Mouse (Mus musculus) megakaryocyte progenitor cell, adult 5-6 weeks (primary cell): ENCODE results near the gene Lmbrd2. TPM values are rescaled to one million over a fixed set of nuclear protein-coding genes. Genes with fewer than 3 reads are reported as not detected.
"Not testable (repeated sequence)": the region's sequence is repeated elsewhere in the genome, so short reads cannot be mapped to it uniquely, and the experiment has no call there.

Source experiments
- ATAC-seq: replicated peaks from 2 replicates; pipeline ENCODE4 v1.8.0; 2016; ENCODE audit warnings: mild to moderate bottlenecking, moderate TSS enrichment, inconsistent platforms; ENCODE audit not compliant: poor library complexity
- total RNA-seq, 2 experiments: library from RNA; stranded (forward) in 1 of 2; stranded (reverse) in 1 of 2; fragments of 157-497, 149-512 nt in 1 of 2; fragments of 200-1000 nt in 1 of 2; gene quantifications; 2 replicates each; pipeline versions ENCODE4 v1.2.3 to v1.2.4; 2015 to 2017

Gene Lmbrd2
- total RNA-seq, 2 experiments from 2014 or later, result 4.5 to 11.6 TPM

DNA sequence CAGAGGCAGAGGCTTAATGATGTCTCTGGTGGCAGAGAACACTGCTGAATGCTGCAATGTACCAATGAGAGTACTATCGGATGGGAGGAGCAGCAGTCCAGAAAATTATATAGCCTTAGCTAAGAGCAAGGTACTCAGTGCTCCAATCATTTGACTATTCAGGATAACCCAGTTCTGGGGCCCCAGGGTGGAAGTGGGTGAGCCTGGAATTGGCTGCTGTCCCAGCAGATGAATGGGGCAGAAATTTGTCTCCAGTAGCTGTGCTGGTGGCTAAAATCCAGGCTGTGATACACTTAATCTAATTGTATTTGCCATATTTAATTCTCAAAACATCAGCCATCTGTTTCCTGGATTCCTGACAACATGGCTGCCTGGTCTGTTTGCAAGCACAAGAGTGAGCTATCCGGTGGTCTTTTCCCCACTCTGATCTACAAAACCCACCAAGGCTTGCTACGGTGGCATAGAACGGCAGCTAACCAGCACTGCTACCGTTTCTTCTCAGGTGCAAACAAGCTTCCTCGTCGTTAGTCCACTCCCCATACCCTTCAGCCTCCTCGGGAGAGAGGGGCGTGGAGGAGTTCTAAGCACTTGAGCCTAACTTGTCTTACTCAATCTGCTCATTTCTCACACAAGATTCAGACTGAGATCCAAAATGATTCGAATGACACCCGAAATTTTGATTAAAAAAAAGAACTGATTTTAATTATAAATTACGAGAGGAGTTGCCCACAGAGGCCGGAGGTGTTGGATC, 7.5 kb upstream of the Lmbrd2 start:
- ATAC-seq, result no peak

- no peak for ATAC-seq
These were observed 5.4 kb upstream of the Lmbrd2 start for GRCm38 (mm10) chr15:9134891-9135507.

- no peak for ATAC-seq
These were observed 903 bp upstream of the Lmbrd2 start for GRCm38 (mm10) chr15:9139447-9139846.

GRCm38 (mm10) chr15:9140684-9141171, 378 bp downstream of the Lmbrd2 start:
- ATAC-seq, result peak; percentile 58

DNA sequence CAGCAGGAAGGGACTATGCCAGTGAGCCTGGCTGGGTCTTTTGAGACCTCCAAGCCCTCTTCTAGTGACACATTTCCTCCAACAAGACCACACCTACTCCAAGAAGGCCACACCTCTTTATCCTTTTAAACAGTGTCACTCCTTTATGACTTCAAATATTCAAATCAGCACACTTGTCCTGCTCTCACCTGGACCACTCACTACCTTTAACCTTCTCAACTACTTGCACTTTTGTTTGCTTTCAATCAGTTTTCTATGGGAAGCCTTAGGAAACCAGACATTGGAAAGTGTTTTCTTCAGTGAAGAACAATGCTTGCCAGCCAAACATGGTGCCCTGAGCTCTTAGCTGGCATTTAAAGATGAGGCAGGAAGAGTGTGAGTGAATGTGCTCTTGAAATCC, 15.0 kb downstream of the Lmbrd2 start, which contains the start of gene Skp2:
Gene Skp2 (minus strand): TSS at position 101 of the 400 bp plus-strand sequence.
- ATAC-seq, result no peak

DNA sequence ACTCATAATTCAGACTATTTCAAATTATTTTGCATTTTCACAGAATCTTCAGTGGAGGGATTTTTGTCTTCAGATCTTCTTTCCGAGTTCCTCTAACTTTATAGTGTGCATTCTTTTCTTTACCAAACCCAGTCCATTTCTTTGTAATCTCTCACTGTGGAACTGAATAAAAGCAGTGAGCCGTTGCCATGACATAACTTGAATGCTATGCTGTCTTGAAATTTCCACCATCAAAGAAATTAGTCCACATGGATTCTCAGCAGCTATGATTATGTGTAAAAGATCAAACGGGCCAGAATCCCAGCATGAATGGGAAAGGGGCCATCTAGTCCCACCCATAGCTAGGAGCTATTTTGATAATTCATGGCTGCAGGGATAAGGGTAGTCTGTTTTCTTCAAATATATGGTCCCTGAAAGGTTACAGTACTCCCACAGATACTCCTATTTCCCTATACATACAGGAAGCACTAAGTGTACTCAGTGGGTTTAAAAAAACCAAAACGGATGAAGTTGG, 22.3 kb downstream of the Lmbrd2 start:
- no peak for ATAC-seq

DNA sequence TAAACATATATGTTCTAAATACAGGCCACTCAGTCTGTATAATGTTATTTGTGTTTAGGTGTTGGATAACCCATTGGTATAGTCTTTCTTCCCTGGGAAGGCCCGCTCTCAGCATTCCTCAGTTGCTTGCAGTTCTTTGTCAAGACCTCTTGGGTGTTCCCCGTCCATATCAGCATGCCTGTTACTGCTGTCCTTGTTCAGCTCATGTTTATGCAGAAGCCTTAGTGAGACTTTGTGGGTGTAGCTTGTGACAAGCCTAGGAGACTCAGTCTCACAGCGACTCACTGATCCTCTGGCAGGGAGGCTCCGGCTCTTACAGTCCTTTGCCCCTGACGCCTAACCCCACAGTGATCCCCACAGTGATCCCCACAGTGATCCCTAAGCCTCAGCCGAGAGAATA, 23.8 kb downstream of the Lmbrd2 start:
- no peak for ATAC-seq

DNA sequence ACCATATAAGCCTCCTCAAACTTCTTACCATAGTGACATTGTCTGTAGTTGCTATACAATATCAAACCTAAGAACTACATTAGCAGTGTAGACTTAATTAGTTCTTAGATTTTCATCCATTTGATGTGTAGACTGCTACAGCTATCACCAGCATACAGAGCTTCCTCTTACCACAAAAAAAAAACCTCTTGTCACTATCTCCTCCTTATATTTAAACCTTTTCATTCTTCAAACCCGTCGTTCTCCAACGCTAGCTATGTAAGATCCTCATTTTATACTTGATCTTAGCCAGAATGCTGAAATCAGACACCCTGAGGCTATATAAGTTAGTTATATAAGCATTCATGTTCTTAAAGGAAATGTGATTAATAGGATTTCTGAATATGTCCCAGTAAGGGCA, 36.7 kb downstream of the Lmbrd2 start:
- ATAC-seq, result no peak

GRCm38 (mm10) chr15:9183995-9184394, 43.6 kb downstream of the Lmbrd2 start:
- no peak for ATAC-seq

- no peak for ATAC-seq
These were observed 49.4 kb downstream of the Lmbrd2 start for GRCm38 (mm10) chr15:9189796-9190195.

DNA sequence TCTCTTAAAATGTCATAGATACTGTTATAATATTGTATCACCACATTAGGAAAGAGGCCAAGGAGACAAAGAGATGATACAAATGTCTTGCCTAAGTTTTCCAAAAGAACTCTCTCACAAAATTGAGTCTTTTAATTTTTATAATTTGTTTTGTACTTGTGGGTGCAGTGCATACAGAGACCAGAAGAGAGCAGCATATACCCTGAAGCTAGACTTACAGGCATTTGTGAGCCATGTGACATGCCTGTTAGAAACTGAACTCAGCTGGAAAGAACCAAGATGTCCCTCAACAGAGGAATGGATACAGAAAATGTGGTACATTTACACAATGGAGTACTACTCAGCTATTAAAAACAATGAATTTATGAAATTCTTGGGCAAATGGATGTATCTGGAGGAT, 52.3 kb downstream of the Lmbrd2 start:
- peak; percentile 74 for ATAC-seq

DNA sequence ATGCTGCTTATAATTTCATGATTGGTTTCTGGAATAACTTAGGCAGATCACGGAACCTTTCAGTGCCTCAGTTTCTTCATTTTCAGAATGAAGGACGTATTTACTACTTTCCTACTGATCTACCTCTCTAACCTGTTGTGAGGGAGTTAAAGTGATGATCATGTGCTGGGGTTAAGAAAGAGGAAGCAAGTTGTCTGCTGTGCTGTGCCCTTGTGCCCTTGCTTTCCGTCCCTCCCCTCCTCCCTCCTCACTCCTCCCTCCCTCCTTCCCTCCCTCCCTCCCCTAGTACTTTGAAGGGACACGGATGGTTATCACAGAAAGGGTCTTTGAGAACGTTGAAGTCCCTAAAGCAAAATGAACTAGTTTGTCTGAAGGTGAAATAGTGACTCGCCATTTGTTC, 58.1 kb downstream of the Lmbrd2 start:
- ATAC-seq, result peak; percentile 76

GRCm38 (mm10) chr15:9211891-9212290, 71.5 kb downstream of the Lmbrd2 start:
- no peak for ATAC-seq

- not testable (repeated sequence) for ATAC-seq
These were observed 72.7 kb downstream of the Lmbrd2 start for GRCm38 (mm10) chr15:9213026-9213425.

DNA sequence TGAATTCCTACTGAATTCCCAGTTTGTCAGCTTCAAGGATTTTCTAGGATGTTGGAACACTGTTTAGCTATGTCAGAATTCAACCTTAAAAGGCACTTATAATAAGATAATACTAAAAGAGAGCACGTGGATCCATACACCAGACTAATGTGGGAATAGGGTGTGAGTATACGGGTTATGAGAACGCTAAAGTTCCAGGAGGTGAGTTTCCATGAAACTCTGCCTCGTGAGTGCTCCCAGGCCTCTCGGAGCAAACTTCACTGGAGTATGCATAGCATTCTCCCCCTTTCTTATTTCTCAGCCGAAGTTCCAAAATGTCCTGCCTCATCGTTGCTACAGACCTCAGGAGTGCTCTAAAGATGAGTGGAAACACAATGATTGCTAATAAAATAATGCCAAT, 73.1 kb downstream of the Lmbrd2 start:
- not testable (repeated sequence) for ATAC-seq

- no peak for ATAC-seq
These were observed 76.1 kb downstream of the Lmbrd2 start for GRCm38 (mm10) chr15:9216446-9216845.

DNA sequence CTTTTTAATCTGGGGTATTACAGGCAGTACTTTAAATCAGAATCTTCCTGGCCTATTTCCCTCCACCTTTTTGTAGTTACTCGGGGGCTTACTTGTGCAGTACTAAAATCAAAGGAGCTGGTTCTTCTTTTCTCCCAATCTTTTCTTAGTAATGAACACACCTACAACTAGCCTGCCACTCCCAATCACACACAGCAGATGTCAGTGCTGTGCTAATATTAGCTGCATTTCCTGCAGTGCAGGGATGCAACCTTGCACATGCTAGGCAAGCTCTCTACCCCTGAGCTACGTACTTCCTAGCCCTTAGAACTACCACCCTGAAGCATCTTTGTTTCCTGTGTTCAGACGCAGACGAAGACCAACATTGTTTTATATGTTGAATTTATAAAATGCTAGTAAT, 90.6 kb downstream of the Lmbrd2 start:
- ATAC-seq, result peak; percentile 44; the same call in 1 of the 2 replicates

DNA sequence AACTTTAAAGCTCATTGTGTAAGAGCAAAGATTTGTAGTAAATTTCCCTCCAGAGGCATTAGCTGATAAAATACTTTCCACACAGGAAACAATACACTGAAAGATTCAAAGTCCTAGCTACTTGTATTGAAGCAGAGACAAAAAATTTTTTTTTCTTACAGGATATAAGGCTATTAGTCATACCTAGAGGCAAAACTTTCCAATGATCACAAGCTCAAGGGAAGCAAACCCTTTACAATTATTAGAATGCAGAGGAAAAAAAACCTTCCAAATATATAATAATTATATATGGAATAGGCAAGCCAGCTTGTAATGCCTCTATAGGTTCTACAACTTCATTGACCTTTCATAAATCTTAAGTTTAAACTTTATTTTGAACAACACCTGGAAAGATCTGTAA, 106.0 kb downstream of the Lmbrd2 start:
- no peak for ATAC-seq
